Mouse (Mus musculus) central nervous system, embryonic 14 days (tissue): ENCODE results near the gene Nusap1. TPM values are rescaled to one million over a fixed set of nuclear protein-coding genes. Genes with fewer than 3 reads are reported as not detected.

Experiments
- polyA plus RNA-seq: library from polyadenylated mRNA; depleted of rRNA; stranded (reverse); fragments of >200 nt; gene quantifications from 2 replicates; pipeline ENCODE4 v1.2.3, GENCODE M21; 2012; rRNA removed

Nusap1 gene
- 20.2 and 28.4 TPM in 2 replicates for polyA plus RNA-seq

GRCm38 (mm10) chr2:119618199-119618982 lies at the start of gene Nusap1, which contains the start of gene Oip5:
TSS of gene Nusap1 (plus strand) at chr2:119618298.
TSS of gene Oip5 (minus strand) at chr2:119618469.

GRCm38 (mm10) chr2:119662220-119663182 lies 44.4 kb downstream of the Nusap1 start, which contains the start of gene Ndufaf1:
TSS of gene Ndufaf1 (minus strand) at chr2:119662827.

GRCm38 (mm10) chr2:119674525-119675214 lies 56.6 kb downstream of the Nusap1 start, which contains the start of gene Rtf1:
TSS of gene Rtf1 (plus strand) at chr2:119675068.

Other genes with a start within 250 kb of the Nusap1 start
- gene Ino80, start 140.6 kb upstream of the Nusap1 start, polyA plus RNA-seq = 14.1 and 15.0 TPM in 2 replicates
- 0.33 and 0.75 TPM in 2 replicates for gene Exd1, start 70.7 kb upstream of the Nusap1 start, polyA plus RNA-seq
- 57.5 and 59.8 TPM in 2 replicates for gene Chp1, start 70.6 kb upstream of the Nusap1 start, polyA plus RNA-seq
- 8.9 and 12.5 TPM in 2 replicates for gene Oip5, start 171 bp downstream of the Nusap1 start, polyA plus RNA-seq
- 14.9 and 17.0 TPM in 2 replicates for gene Ndufaf1, start 44.5 kb downstream of the Nusap1 start, polyA plus RNA-seq
- 44.9 and 45.5 TPM in 2 replicates for gene Rtf1, start 56.8 kb downstream of the Nusap1 start, polyA plus RNA-seq
- 0.50 and 0.55 TPM in 2 replicates for gene Itpka, start 124.0 kb downstream of the Nusap1 start, polyA plus RNA-seq
- 2.3 and 3.0 TPM in 2 replicates for gene Ltk, start 142.1 kb downstream of the Nusap1 start, polyA plus RNA-seq
- gene Rpap1, start 169.2 kb downstream of the Nusap1 start, polyA plus RNA-seq = 21.9 and 22.8 TPM in 2 replicates
- 32.2 and 36.3 TPM in 2 replicates for gene Tyro3, start 179.4 kb downstream of the Nusap1 start, polyA plus RNA-seq